Mouse (Mus musculus): ENCODE data around the gene Thop1. TPM values are rescaled to one million over a fixed set of nuclear protein-coding genes. Genes with fewer than 3 reads are reported as not detected.
"Not testable (repeated sequence)": the region's sequence is repeated elsewhere in the genome, so short reads cannot be mapped to it uniquely, and the experiment has no call there.

The Thop1 gene
- polyA plus RNA-seq, 1 experiment from 2014 or later, result 30.6 TPM

DNA sequence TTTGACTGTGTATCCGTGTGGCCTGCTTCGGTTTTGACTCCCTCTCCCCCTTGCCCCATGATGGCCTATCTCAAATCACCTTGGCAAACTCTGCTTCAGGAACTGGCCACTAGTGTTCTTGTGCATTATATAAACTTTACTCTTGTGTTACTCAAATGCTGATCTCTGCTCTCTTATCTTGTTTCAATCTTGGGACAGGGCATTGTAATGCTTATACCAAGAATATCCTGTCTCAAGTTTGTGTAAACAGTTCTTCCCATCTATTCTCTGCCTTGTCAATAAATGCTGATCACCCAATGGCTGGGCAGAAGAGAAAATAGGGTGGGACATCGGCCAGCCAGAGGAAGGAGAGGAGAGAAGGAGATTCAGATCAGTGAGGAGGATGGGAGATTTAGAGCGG lies 7.1 kb upstream of the Thop1 start:
- Histone ChIP-seq H3K27me3 (ENCODE audit: insufficient read depth, low read length) (no peaks in the 10 kb centered on the region), H3K4me2 (ENCODE audit: low read length) (no peak overlapping the region), H3K9ac (ENCODE audit: low read depth, low read length) (no peak overlapping the region), H3K4me1 (replicated peaks; ENCODE audit: insufficient read depth, low read length) (peaks cover 12% of the 10 kb centered on the region; the same call in 1 of the 2 replicates), H3K4me3 (replicated peaks; ENCODE audit: low read depth, low read length) (no peak overlapping the region), H3K27ac (no peak overlapping the region), H3K36me3 (ENCODE audit: insufficient read depth, low read length) (no peaks in the 10 kb centered on the region), H3K9me3 (replicated peaks; ENCODE audit: low read length) (no peaks in the 10 kb centered on the region)
- no peak for TF ChIP-seq CTCF (IDR thresholded peaks at IDR 0.05; ENCODE audit: low read depth)
- DNase-seq (ENCODE audit: low spot score) (no peak), ATAC-seq (replicated peaks; ENCODE audit: low FRiP score, low read depth) (no peak)
- 53% methylated on average over 4 of the region's 4 CpGs for WGBS

- not testable (repeated sequence) for DNase-seq (ENCODE audit: low spot score); ATAC-seq (replicated peaks; ENCODE audit: low FRiP score, low read depth); H3K36me3 ChIP-seq (ENCODE audit: insufficient read depth, low read length); H3K4me3 ChIP-seq (replicated peaks; ENCODE audit: low read depth, low read length); H3K27me3 ChIP-seq (ENCODE audit: insufficient read depth, low read length); H3K9ac ChIP-seq (ENCODE audit: low read depth, low read length); H3K9me3 ChIP-seq (replicated peaks; ENCODE audit: low read length); H3K27ac ChIP-seq; H3K4me2 ChIP-seq (ENCODE audit: low read length); H3K4me1 ChIP-seq (replicated peaks; ENCODE audit: insufficient read depth, low read length)
- 87% methylated on average over 8 of the region's 8 CpGs for WGBS
These were observed 5.3 kb upstream of the Thop1 start for GRCm38 (mm10) chr10:81064519-81064918.

DNA sequence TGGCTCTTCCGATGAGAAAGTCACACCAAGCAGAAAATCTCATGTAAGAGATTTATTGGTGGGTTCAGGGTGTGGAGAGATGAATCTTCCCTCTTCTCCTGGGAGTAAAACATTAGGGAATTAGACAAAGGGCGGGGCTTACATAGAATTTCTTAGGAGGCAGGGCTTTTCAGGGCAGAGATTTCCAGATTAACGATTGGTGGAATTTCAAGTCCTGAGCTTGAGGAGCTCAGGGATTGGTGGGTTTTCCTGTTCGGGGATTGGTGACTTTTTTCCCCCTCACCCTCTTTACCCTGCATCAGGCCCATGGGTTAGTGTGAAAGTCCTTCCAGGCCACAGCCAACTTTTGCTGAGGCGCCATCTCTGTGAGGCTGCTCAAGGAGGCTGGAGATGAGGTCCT lies 1.1 kb upstream of the Thop1 start:
- TF ChIP-seq CTCF (IDR thresholded peaks at IDR 0.05; ENCODE audit: low read depth), result no peak
- no peaks in the 10 kb centered on the region for H3K27me3 ChIP-seq (ENCODE audit: insufficient read depth, low read length)
- ATAC-seq (replicated peaks; ENCODE audit: low FRiP score, low read depth), result no peak
- DNase-seq (ENCODE audit: low spot score), result no peak
- H3K4me1 ChIP-seq (replicated peaks; ENCODE audit: insufficient read depth, low read length), result peaks cover 8% of the 10 kb centered on the region
- no peak overlapping the region for H3K27ac ChIP-seq
- H3K9me3 ChIP-seq (replicated peaks; ENCODE audit: low read length), result no peaks in the 10 kb centered on the region
- H3K9ac ChIP-seq (ENCODE audit: low read depth, low read length), result no peak overlapping the region
- 72% methylated on average over 5 of the region's 5 CpGs for WGBS
- H3K36me3 ChIP-seq (ENCODE audit: insufficient read depth, low read length), result no peaks in the 10 kb centered on the region
- no peak overlapping the region for H3K4me3 ChIP-seq (replicated peaks; ENCODE audit: low read depth, low read length)
- H3K4me2 ChIP-seq (ENCODE audit: low read length), result no peak overlapping the region

GRCm38 (mm10) chr10:81072290-81072689 lies 2.5 kb downstream of the Thop1 start:
- H3K4me3 ChIP-seq (replicated peaks; ENCODE audit: low read depth, low read length), result no peak overlapping the region
- no peak for TF ChIP-seq CTCF (IDR thresholded peaks at IDR 0.05; ENCODE audit: low read depth)
- H3K27ac ChIP-seq, result no peak overlapping the region
- no peaks in the 10 kb centered on the region for H3K27me3 ChIP-seq (ENCODE audit: insufficient read depth, low read length)
- 93% methylated on average over 8 of the region's 8 CpGs for WGBS
- peaks cover 16% of the 10 kb centered on the region; the same call in 1 of the 2 replicates for H3K36me3 ChIP-seq (ENCODE audit: insufficient read depth, low read length)
- H3K9me3 ChIP-seq (replicated peaks; ENCODE audit: low read length), result no peaks in the 10 kb centered on the region
- no peak overlapping the region for H3K4me2 ChIP-seq (ENCODE audit: low read length)
- H3K9ac ChIP-seq (ENCODE audit: low read depth, low read length), result no peak overlapping the region
- ATAC-seq (replicated peaks; ENCODE audit: low FRiP score, low read depth), result no peak
- no peak for DNase-seq (ENCODE audit: low spot score)
- peaks cover 8% of the 10 kb centered on the region for H3K4me1 ChIP-seq (replicated peaks; ENCODE audit: insufficient read depth, low read length)

- H3K4me3 ChIP-seq (replicated peaks; ENCODE audit: low read depth, low read length), result no peak overlapping the region
- H3K9ac ChIP-seq (ENCODE audit: low read depth, low read length), result no peak overlapping the region
- WGBS, result 67% methylated on average over 7 of the region's 7 CpGs
- ATAC-seq (replicated peaks; ENCODE audit: low FRiP score, low read depth), result no peak
- no peaks in the 10 kb centered on the region for H3K27me3 ChIP-seq (ENCODE audit: insufficient read depth, low read length)
- H3K9me3 ChIP-seq (replicated peaks; ENCODE audit: low read length), result no peaks in the 10 kb centered on the region
- H3K4me2 ChIP-seq (ENCODE audit: low read length), result no peak overlapping the region
- peaks cover 26% of the 10 kb centered on the region; the same call in 1 of the 2 replicates for H3K36me3 ChIP-seq (ENCODE audit: insufficient read depth, low read length)
- DNase-seq (ENCODE audit: low spot score), result no peak
- peaks cover 8% of the 10 kb centered on the region for H3K4me1 ChIP-seq (replicated peaks; ENCODE audit: insufficient read depth, low read length)
- TF ChIP-seq CTCF (IDR thresholded peaks at IDR 0.05; ENCODE audit: low read depth), result peak; percentile 66
- no peak overlapping the region for H3K27ac ChIP-seq
These were observed 3.6 kb downstream of the Thop1 start for GRCm38 (mm10) chr10:81073464-81073863.

DNA sequence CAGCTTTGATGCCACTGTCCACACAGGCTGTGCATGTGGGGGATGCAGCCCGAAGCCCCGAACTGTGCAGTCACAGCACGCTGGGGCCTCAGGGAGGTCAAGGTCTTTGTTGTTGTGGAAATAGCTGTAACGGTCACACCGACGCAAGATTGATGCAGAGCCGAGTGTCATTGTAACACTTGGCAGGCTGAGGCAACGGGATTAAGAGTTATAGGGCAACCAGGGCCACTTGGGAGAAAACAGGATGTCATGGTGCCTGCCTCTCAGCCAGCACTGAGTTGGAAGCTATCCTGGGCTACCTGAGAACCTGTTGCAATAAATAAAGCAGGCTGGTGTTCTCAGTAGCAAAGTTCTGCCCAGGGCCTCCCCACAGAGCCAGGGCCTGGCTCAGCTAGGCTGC lies 5.9 kb downstream of the Thop1 start:
- no peak for DNase-seq (ENCODE audit: low spot score)
- Histone ChIP-seq H3K4me3 (replicated peaks; ENCODE audit: low read depth, low read length) (no peak overlapping the region), H3K4me1 (replicated peaks; ENCODE audit: insufficient read depth, low read length) (peaks cover 4% of the 10 kb centered on the region), H3K27ac (no peak overlapping the region), H3K4me2 (ENCODE audit: low read length) (no peak overlapping the region), H3K9me3 (replicated peaks; ENCODE audit: low read length) (no peaks in the 10 kb centered on the region), H3K9ac (ENCODE audit: low read depth, low read length) (no peak overlapping the region), H3K36me3 (ENCODE audit: insufficient read depth, low read length) (peaks cover 48% of the 10 kb centered on the region), H3K27me3 (ENCODE audit: insufficient read depth, low read length) (no peaks in the 10 kb centered on the region)
- no peak for TF ChIP-seq CTCF (IDR thresholded peaks at IDR 0.05; ENCODE audit: low read depth)
- ATAC-seq (replicated peaks; ENCODE audit: low FRiP score, low read depth), result no peak
- 33% methylated on average over 8 of the region's 8 CpGs for WGBS

DNA sequence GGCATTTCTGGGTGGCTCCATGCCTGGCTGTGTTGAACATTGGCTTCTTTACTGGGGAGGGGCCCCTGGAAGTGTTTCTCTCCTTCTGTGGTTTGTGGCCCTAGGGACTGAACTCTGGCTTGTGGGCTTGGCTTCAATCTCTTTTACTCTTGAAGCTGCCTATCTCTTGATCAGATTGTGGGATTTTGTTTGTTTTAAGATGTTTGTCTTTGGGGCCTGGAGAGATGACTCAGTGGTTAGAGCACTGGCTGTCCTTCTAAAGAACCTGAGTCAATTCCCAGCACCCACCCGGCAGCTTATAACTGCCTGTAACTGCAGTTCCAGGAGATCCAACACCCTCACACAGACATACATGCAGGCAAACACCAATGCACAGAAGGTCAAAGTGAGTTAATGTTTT lies 6.5 kb downstream of the Thop1 start:
- Histone ChIP-seq H3K9me3 (replicated peaks; ENCODE audit: low read length) (no peaks in the 10 kb centered on the region), H3K36me3 (ENCODE audit: insufficient read depth, low read length) (peaks cover 54% of the 10 kb centered on the region), H3K4me2 (ENCODE audit: low read length) (no peak overlapping the region), H3K27me3 (ENCODE audit: insufficient read depth, low read length) (no peaks in the 10 kb centered on the region), H3K27ac (no peak overlapping the region), H3K4me3 (replicated peaks; ENCODE audit: low read depth, low read length) (no peak overlapping the region), H3K9ac (ENCODE audit: low read depth, low read length) (no peak overlapping the region), H3K4me1 (replicated peaks; ENCODE audit: insufficient read depth, low read length) (no peaks in the 10 kb centered on the region)
- ATAC-seq (replicated peaks; ENCODE audit: low FRiP score, low read depth) (no peak), DNase-seq (ENCODE audit: low spot score) (no peak)
- no peak for TF ChIP-seq CTCF (IDR thresholded peaks at IDR 0.05; ENCODE audit: low read depth)
- WGBS, result 96% methylated on average over 1 of the region's 1 CpGs
